Mouse (Mus musculus): ENCODE data around the gene Otud1. TPM values are rescaled to one million over a fixed set of nuclear protein-coding genes. Genes with fewer than 3 reads are reported as not detected.

The Otud1 gene
- polyA plus RNA-seq, 1 experiment from 2014 or later: 1.4 TPM

GRCm38 (mm10) chr2:19646144-19646543, 11.4 kb upstream of the Otud1 start:
- ATAC-seq (ENCODE audit: low FRiP score, low TSS enrichment): no peak
- H3K36me3 ChIP-seq (ENCODE audit: insufficient read depth, low read length): no peaks in the 10 kb centered on the region

GRCm38 (mm10) chr2:19646910-19647309, 10.6 kb upstream of the Otud1 start:
- ATAC-seq (ENCODE audit: low FRiP score, low TSS enrichment): no peak
- 24% methylated on average over 1 of the region's 1 CpGs for WGBS
- no peak overlapping the region for H3K27ac ChIP-seq (ENCODE audit: low read length)
- H3K27me3 ChIP-seq (ENCODE audit: insufficient read depth, low read length): no peaks in the 10 kb centered on the region
- H3K9ac ChIP-seq (replicated peaks; ENCODE audit: low read length): no peak overlapping the region
- H3K4me1 ChIP-seq (ENCODE audit: insufficient read depth, low read length): no peaks in the 10 kb centered on the region
- H3K4me3 ChIP-seq (ENCODE audit: low read length): no peak overlapping the region
- H3K4me2 ChIP-seq (replicated peaks; ENCODE audit: low read depth, low read length): no peak overlapping the region
- no peaks in the 10 kb centered on the region for H3K36me3 ChIP-seq (ENCODE audit: insufficient read depth, low read length)
- no peaks in the 10 kb centered on the region for H3K9me3 ChIP-seq (ENCODE audit: low read length)

More at GRCm38 (mm10) chr2:19646144-19646543, 11.4 kb upstream of the Otud1 start:
- H3K9ac ChIP-seq (replicated peaks; ENCODE audit: low read length): no peak overlapping the region
- no peak overlapping the region for H3K4me2 ChIP-seq (replicated peaks; ENCODE audit: low read depth, low read length)
- no peaks in the 10 kb centered on the region for H3K4me1 ChIP-seq (ENCODE audit: insufficient read depth, low read length)
- no peak overlapping the region for H3K27ac ChIP-seq (ENCODE audit: low read length)
- H3K4me3 ChIP-seq (ENCODE audit: low read length): no peak overlapping the region
- H3K9me3 ChIP-seq (ENCODE audit: low read length): no peaks in the 10 kb centered on the region
- H3K27me3 ChIP-seq (ENCODE audit: insufficient read depth, low read length): no peaks in the 10 kb centered on the region
- 77% methylated on average over 4 of the region's 4 CpGs for WGBS

- no peak overlapping the region for H3K27ac ChIP-seq (ENCODE audit: low read length)
- H3K4me1 ChIP-seq (ENCODE audit: insufficient read depth, low read length): peaks cover 7% of the 10 kb centered on the region
- H3K36me3 ChIP-seq (ENCODE audit: insufficient read depth, low read length): no peaks in the 10 kb centered on the region
- H3K4me2 ChIP-seq (replicated peaks; ENCODE audit: low read depth, low read length): peak overlapping the region; percentile 88
- 28% methylated on average over 5 of the region's 5 CpGs for WGBS
- H3K9ac ChIP-seq (replicated peaks; ENCODE audit: low read length): no peak overlapping the region
- H3K9me3 ChIP-seq (ENCODE audit: low read length): no peaks in the 10 kb centered on the region
- no peak for ATAC-seq (ENCODE audit: low FRiP score, low TSS enrichment)
- peak overlapping the region; percentile 77 for H3K4me3 ChIP-seq (ENCODE audit: low read length)
- peaks cover 12% of the 10 kb centered on the region for H3K27me3 ChIP-seq (ENCODE audit: insufficient read depth, low read length)
Measured at GRCm38 (mm10) chr2:19656436-19656835, 1.1 kb upstream of the Otud1 start.

GRCm38 (mm10) chr2:19657881-19658589, 483 bp downstream of the Otud1 start:
- H3K36me3 ChIP-seq (ENCODE audit: insufficient read depth, low read length): no peaks in the 10 kb centered on the region
- H3K4me3 ChIP-seq (ENCODE audit: low read length): peak overlapping the region; percentile 77
- WGBS: 0% methylated on average over 42 of the region's 108 CpGs

GRCm38 (mm10) chr2:19658661-19659384, 1.3 kb downstream of the Otud1 start:
- Histone ChIP-seq H3K36me3 (ENCODE audit: insufficient read depth, low read length) (no peaks in the 10 kb centered on the region), H3K9ac (replicated peaks; ENCODE audit: low read length) (peak overlapping the region; percentile 84), H3K4me2 (replicated peaks; ENCODE audit: low read depth, low read length) (peak overlapping the region; percentile 88), H3K4me3 (ENCODE audit: low read length) (peak overlapping the region; percentile 77), H3K9me3 (ENCODE audit: low read length) (no peaks in the 10 kb centered on the region), H3K27me3 (ENCODE audit: insufficient read depth, low read length) (peaks cover 12% of the 10 kb centered on the region), H3K27ac (ENCODE audit: low read length) (peak overlapping the region; percentile 87; the same call in 1 of the 2 replicates), H3K4me1 (ENCODE audit: insufficient read depth, low read length) (peaks cover 7% of the 10 kb centered on the region)
- ATAC-seq (ENCODE audit: low FRiP score, low TSS enrichment): no peak
- 3% methylated on average over 47 of the region's 49 CpGs for WGBS

More at GRCm38 (mm10) chr2:19657881-19658589, 483 bp downstream of the Otud1 start:
- Histone ChIP-seq H3K27ac (ENCODE audit: low read length) (peak overlapping the region; percentile 87), H3K27me3 (ENCODE audit: insufficient read depth, low read length) (peaks cover 12% of the 10 kb centered on the region), H3K9ac (replicated peaks; ENCODE audit: low read length) (peak overlapping the region; percentile 84), H3K4me1 (ENCODE audit: insufficient read depth, low read length) (peaks cover 7% of the 10 kb centered on the region), H3K4me2 (replicated peaks; ENCODE audit: low read depth, low read length) (peak overlapping the region; percentile 88), H3K9me3 (ENCODE audit: low read length) (no peaks in the 10 kb centered on the region)
- ATAC-seq (ENCODE audit: low FRiP score, low TSS enrichment): peak; percentile 89

GRCm38 (mm10) chr2:19660875-19661274, 3.3 kb downstream of the Otud1 start:
- Histone ChIP-seq H3K9me3 (ENCODE audit: low read length) (no peaks in the 10 kb centered on the region), H3K4me3 (ENCODE audit: low read length) (no peak overlapping the region), H3K4me1 (ENCODE audit: insufficient read depth, low read length) (peaks cover 7% of the 10 kb centered on the region), H3K27me3 (ENCODE audit: insufficient read depth, low read length) (peaks cover 7% of the 10 kb centered on the region; the same call in 1 of the 2 replicates), H3K9ac (replicated peaks; ENCODE audit: low read length) (no peak overlapping the region), H3K36me3 (ENCODE audit: insufficient read depth, low read length) (no peaks in the 10 kb centered on the region), H3K4me2 (replicated peaks; ENCODE audit: low read depth, low read length) (no peak overlapping the region; the same call in 1 of the 2 replicates), H3K27ac (ENCODE audit: low read length) (no peak overlapping the region)
- no peak for ATAC-seq (ENCODE audit: low FRiP score, low TSS enrichment)

GRCm38 (mm10) chr2:19663146-19663848, 5.7 kb downstream of the Otud1 start:
- Histone ChIP-seq H3K9me3 (ENCODE audit: low read length) (no peaks in the 10 kb centered on the region), H3K27me3 (ENCODE audit: insufficient read depth, low read length) (peaks cover 7% of the 10 kb centered on the region; the same call in 1 of the 2 replicates), H3K36me3 (ENCODE audit: insufficient read depth, low read length) (no peaks in the 10 kb centered on the region), H3K4me3 (ENCODE audit: low read length) (no peak overlapping the region), H3K27ac (ENCODE audit: low read length) (no peak overlapping the region), H3K9ac (replicated peaks; ENCODE audit: low read length) (no peak overlapping the region), H3K4me2 (replicated peaks; ENCODE audit: low read depth, low read length) (no peak overlapping the region), H3K4me1 (ENCODE audit: insufficient read depth, low read length) (peaks cover 9% of the 10 kb centered on the region)
- ATAC-seq (ENCODE audit: low FRiP score, low TSS enrichment): no peak
- WGBS: 82% methylated on average over 4 of the region's 4 CpGs

- no peak overlapping the region for H3K27ac ChIP-seq (ENCODE audit: low read length)
- no peak overlapping the region for H3K4me2 ChIP-seq (replicated peaks; ENCODE audit: low read depth, low read length)
- no peak for ATAC-seq (ENCODE audit: low FRiP score, low TSS enrichment)
- no peaks in the 10 kb centered on the region for H3K9me3 ChIP-seq (ENCODE audit: low read length)
- H3K9ac ChIP-seq (replicated peaks; ENCODE audit: low read length): no peak overlapping the region
- WGBS: 72% methylated on average over 6 of the region's 6 CpGs
- H3K27me3 ChIP-seq (ENCODE audit: insufficient read depth, low read length): peaks cover 4% of the 10 kb centered on the region; the same call in 1 of the 2 replicates
- H3K4me3 ChIP-seq (ENCODE audit: low read length): no peak overlapping the region
- peaks cover 6% of the 10 kb centered on the region; the same call in 1 of the 2 replicates for H3K4me1 ChIP-seq (ENCODE audit: insufficient read depth, low read length)
- no peaks in the 10 kb centered on the region for H3K36me3 ChIP-seq (ENCODE audit: insufficient read depth, low read length)
Measured at GRCm38 (mm10) chr2:19664147-19664546, 6.6 kb downstream of the Otud1 start.

- ATAC-seq (ENCODE audit: low FRiP score, low TSS enrichment): no peak
- H3K36me3 ChIP-seq (ENCODE audit: insufficient read depth, low read length): no peaks in the 10 kb centered on the region
- no peaks in the 10 kb centered on the region for H3K9me3 ChIP-seq (ENCODE audit: low read length)
- no peak overlapping the region for H3K9ac ChIP-seq (replicated peaks; ENCODE audit: low read length)
- no peaks in the 10 kb centered on the region for H3K27me3 ChIP-seq (ENCODE audit: insufficient read depth, low read length)
- 0 out of 2 replicates have a peak, but pooled peaks cover 2% of the 10 kb centered on the region for H3K4me1 ChIP-seq (ENCODE audit: insufficient read depth, low read length)
- WGBS: 56% methylated on average over 7 of the region's 7 CpGs
- H3K4me3 ChIP-seq (ENCODE audit: low read length): no peak overlapping the region
- H3K27ac ChIP-seq (ENCODE audit: low read length): no peak overlapping the region
- no peak overlapping the region for H3K4me2 ChIP-seq (replicated peaks; ENCODE audit: low read depth, low read length)
Measured at GRCm38 (mm10) chr2:19664555-19665475, 7.3 kb downstream of the Otud1 start.

Data from kidney, embryonic 16.5 days (tissue).